Mouse (Mus musculus): ENCODE data around the gene Gm11213. TPM values are rescaled to one million over a fixed set of nuclear protein-coding genes. Genes with fewer than 3 reads are reported as not detected.

The Gm11213 gene
- total RNA-seq (2021): not detected
- long read RNA-seq: 0 reads

- DNase-seq (ENCODE audit: low spot score in 2 of 2): no peak
Observed at GRCm38 (mm10) chr4:63604945-63605344, at the start of gene Gm11213. Gm11213 (minus strand) TSS chr4:63605261.

GRCm38 (mm10) chr4:63654381-63654780 lies 49.3 kb upstream of the Gm11213 start:
- no peak for DNase-seq (ENCODE audit: low spot score in 2 of 2)

- no peak for DNase-seq (ENCODE audit: low spot score in 2 of 2)
Observed at GRCm38 (mm10) chr4:63643956-63644726, 39.1 kb upstream of the Gm11213 start.

- no peak for DNase-seq (ENCODE audit: low spot score in 2 of 2)
Observed at GRCm38 (mm10) chr4:63639842-63640241, 34.8 kb upstream of the Gm11213 start.

- DNase-seq (ENCODE audit: low spot score in 2 of 2): no peak
Observed at GRCm38 (mm10) chr4:63638603-63639002, 33.5 kb upstream of the Gm11213 start.

GRCm38 (mm10) chr4:63633181-63633580 lies 28.1 kb upstream of the Gm11213 start:
- no peak for DNase-seq (ENCODE audit: low spot score in 2 of 2)

GRCm38 (mm10) chr4:63627111-63627510 lies 22.1 kb upstream of the Gm11213 start:
- no peak for DNase-seq (ENCODE audit: low spot score in 2 of 2)

- no peak for DNase-seq (ENCODE audit: low spot score in 2 of 2)
Observed at GRCm38 (mm10) chr4:63625563-63626080, 20.6 kb upstream of the Gm11213 start.

GRCm38 (mm10) chr4:63622378-63622835 lies 17.3 kb upstream of the Gm11213 start, which contains the start of gene Tex48:
Tex48 (minus strand) TSS chr4:63622428.
- no peak for DNase-seq (ENCODE audit: low spot score in 2 of 2)

- no peak for DNase-seq (ENCODE audit: low spot score in 2 of 2)
Observed at GRCm38 (mm10) chr4:63621861-63622260, 16.8 kb upstream of the Gm11213 start.

- DNase-seq (ENCODE audit: low spot score in 2 of 2): no peak
Observed at GRCm38 (mm10) chr4:63608391-63608790, 3.3 kb upstream of the Gm11213 start.

GRCm38 (mm10) chr4:63605968-63606367 lies 907 bp upstream of the Gm11213 start:
- DNase-seq (ENCODE audit: low spot score in 2 of 2): no peak

- DNase-seq (ENCODE audit: low spot score in 2 of 2): no peak
Observed at GRCm38 (mm10) chr4:63605545-63605944, 484 bp upstream of the Gm11213 start.

- DNase-seq (ENCODE audit: low spot score in 2 of 2): no peak
Observed at GRCm38 (mm10) chr4:63601263-63601662, 3.8 kb downstream of the Gm11213 start.

GRCm38 (mm10) chr4:63600786-63601185 lies 4.3 kb downstream of the Gm11213 start:
- no peak for DNase-seq (ENCODE audit: low spot score in 2 of 2)

GRCm38 (mm10) chr4:63596010-63596409 lies 9.1 kb downstream of the Gm11213 start:
- no peak for DNase-seq (ENCODE audit: low spot score in 2 of 2)

GRCm38 (mm10) chr4:63595259-63595658 lies 9.8 kb downstream of the Gm11213 start:
- DNase-seq (ENCODE audit: low spot score in 2 of 2): no peak

GRCm38 (mm10) chr4:63594459-63595110 lies 10.5 kb downstream of the Gm11213 start:
- no peak for DNase-seq (ENCODE audit: low spot score in 2 of 2)

- no peak for DNase-seq (ENCODE audit: low spot score in 2 of 2)
Observed at GRCm38 (mm10) chr4:63590538-63590937, 14.5 kb downstream of the Gm11213 start.

GRCm38 (mm10) chr4:63589987-63590386 lies 15.1 kb downstream of the Gm11213 start:
- no peak for DNase-seq (ENCODE audit: low spot score in 2 of 2)

GRCm38 (mm10) chr4:63586240-63586639 lies 18.8 kb downstream of the Gm11213 start:
- no peak for DNase-seq (ENCODE audit: low spot score in 2 of 2)

GRCm38 (mm10) chr4:63585216-63585615 lies 19.8 kb downstream of the Gm11213 start:
- DNase-seq (ENCODE audit: low spot score in 2 of 2): no peak
